Mouse (Mus musculus) gastrocnemius, postnatal 14 days (tissue): ENCODE measurements around the gene Fggy. TPM values are rescaled to one million over a fixed set of nuclear protein-coding genes. Genes with fewer than 3 reads are reported as not detected.
A peak's percentile ranks its signal among the peaks of the same experiment; 100 is the strongest.

Experiments
- DNase-seq: peaks from one replicate; pipeline ENCODE4 v3.0.0; 2021; ENCODE audit warnings: mixed read lengths
- intact Hi-C: fragments of 180-260 bp; cut with DNase I; formaldehyde crosslinking; loops from one replicate; pipeline ENCODE4 v1.15.1; 2025; ENCODE audit warnings: low total_unique reads
- total RNA-seq, 2 experiments: library from RNA; stranded (reverse); gene quantifications; 2 replicates each; pipeline ENCODE4 v1.2.3; 2021

Gene Fggy
- total RNA-seq, 2 experiments from 2014 or later: 6.7 to 7.3 TPM

- intact Hi-C loops: no loop called here
These were observed 360.4 kb downstream of the Fggy start for GRCm38 (mm10) chr4:95917703-95918102.

GRCm38 (mm10) chr4:95920448-95920847 lies 363.1 kb downstream of the Fggy start:
- intact Hi-C loops: no loop called here
- no peak for DNase-seq

More at GRCm38 (mm10) chr4:95917703-95918102, 360.4 kb downstream of the Fggy start:
- no peak for DNase-seq

- intact Hi-C loops: loop anchor here (5.0 kb wide), 1 partner anchor 917 kb away; no protein-coding TSS in a partner anchor
- peak; percentile 70 for DNase-seq
These were observed 367.2 kb downstream of the Fggy start for GRCm38 (mm10) chr4:95924210-95925184.

GRCm38 (mm10) chr4:95928846-95929245 lies 371.5 kb downstream of the Fggy start:
- DNase-seq: no peak
- intact Hi-C loops: loop anchor here (5.0 kb wide), 1 partner anchor 922 kb away; no protein-coding TSS in a partner anchor

- intact Hi-C loops: loop anchor here (5.0 kb wide), 1 partner anchor 923 kb away; no protein-coding TSS in a partner anchor
- no peak for DNase-seq
These were observed 372.6 kb downstream of the Fggy start for GRCm38 (mm10) chr4:95929936-95930335.

- DNase-seq: no peak
- intact Hi-C loops: no loop called here
These were observed 374.0 kb downstream of the Fggy start for GRCm38 (mm10) chr4:95931331-95931730.

- no peak for DNase-seq
These were observed 376.6 kb downstream of the Fggy start for GRCm38 (mm10) chr4:95933801-95934356.

GRCm38 (mm10) chr4:95934384-95935035 lies 377.2 kb downstream of the Fggy start:
- DNase-seq: no peak
- intact Hi-C loops: no loop called here

More at GRCm38 (mm10) chr4:95933801-95934356, 376.6 kb downstream of the Fggy start:
- intact Hi-C loops: no loop called here

- DNase-seq: no peak
- intact Hi-C loops: no loop called here
These were observed 381.4 kb downstream of the Fggy start for GRCm38 (mm10) chr4:95938701-95939100.

- intact Hi-C loops: no loop called here
- DNase-seq: no peak
These were observed 390.6 kb downstream of the Fggy start for GRCm38 (mm10) chr4:95947896-95948295.

GRCm38 (mm10) chr4:95953328-95953727 lies 396.0 kb downstream of the Fggy start:
- DNase-seq: no peak
- intact Hi-C loops: no loop called here

GRCm38 (mm10) chr4:95966928-95967724 lies 409.8 kb downstream of the Fggy start, which contains the start of gene Hook1:
Hook1 (plus strand) TSS chr4:95967240.
- intact Hi-C loops: no loop called here
- DNase-seq: peak; percentile 84
